Mouse (Mus musculus): Measurements from ENCODE around the gene Prkcg.

- TF ChIP-seq GATA1 (IDR thresholded peaks at IDR 0.05; ENCODE audit: borderline replicate concordance, low read length) = no peak
- no peak for TF ChIP-seq FLI1 (IDR thresholded peaks at IDR 0.05; ENCODE audit: low read length)
Observed at GRCm38 (mm10) chr7:3372376-3372775, 83.4 kb downstream of the Prkcg start.
